Mouse (Mus musculus) limb, embryonic 14.5 days (tissue): ENCODE data around the gene Rrp12. TPM values are rescaled to one million over a fixed set of nuclear protein-coding genes. Genes with fewer than 3 reads are reported as not detected.

ENCODE experiments used
- ATAC-seq: fragments of 200-750 bp; cut with Nextera tagmentation; 2 replicates; pipeline ENCODE4 v1.8.0; 2017; ENCODE audit warnings: low read depth, moderate number of reproducible peaks, moderate TSS enrichment; ENCODE audit not compliant: low FRiP score
- DNase-seq: peaks from one replicate; pipeline ENCODE4 v3.0.0-alpha.2; 2015; ENCODE audit warnings: low spot score
- H3K27ac ChIP-seq: fragments of 300-500 bp; sonication (generic); replicated peaks from 2 replicates; pipeline ENCODE4 v1.5.1; 2014; ENCODE audit warnings: low read depth, mild to moderate bottlenecking, low read length, moderate library complexity, mixed read lengths
- H3K27me3 ChIP-seq: fragments of 300-500 bp; sonication (generic); 2 replicates; pipeline ENCODE4 v1.6.1; 2014; ENCODE audit warnings: low read length, mixed read lengths; ENCODE audit not compliant: control insufficient read depth, insufficient read depth
- H3K36me3 ChIP-seq: fragments of 300-500 bp; sonication (generic); 2 replicates; pipeline ENCODE4 v1.6.1; 2014; ENCODE audit warnings: mild to moderate bottlenecking, low read length, moderate library complexity, mixed read lengths; ENCODE audit not compliant: control insufficient read depth, insufficient read depth
- H3K4me1 ChIP-seq: fragments of 300-500 bp; sonication (generic); 2 replicates; pipeline ENCODE4 v1.6.1; 2014; ENCODE audit warnings: antibody characterized with exemption, low read length, mixed read lengths; ENCODE audit not compliant: control insufficient read depth, insufficient read depth
- H3K4me2 ChIP-seq: fragments of 300-500 bp; sonication (generic); replicated peaks from 2 replicates; pipeline ENCODE4 v1.6.1; 2014; ENCODE audit warnings: low read depth, mild to moderate bottlenecking, low read length, moderate library complexity; ENCODE audit not compliant: severe bottlenecking
- H3K4me3 ChIP-seq: fragments of 300-500 bp; sonication (generic); replicated peaks from 2 replicates; pipeline ENCODE4 v1.5.1; 2014; ENCODE audit warnings: low read length
- H3K9ac ChIP-seq: fragments of 300-500 bp; sonication (generic); 2 replicates; pipeline ENCODE4 v1.6.1; 2014; ENCODE audit warnings: mild to moderate bottlenecking, low read depth, low read length, moderate library complexity; ENCODE audit not compliant: severe bottlenecking
- H3K9me3 ChIP-seq: fragments of 300-500 bp; sonication (generic); 2 replicates; pipeline ENCODE4 v1.6.1; 2016; ENCODE audit warnings: low read length; ENCODE audit not compliant: control insufficient read depth
- POLR2A ChIP-seq: fragments of 200-500 bp; IDR thresholded peaks from 2 replicates; pipeline ENCODE4 v1.8.0; 2012; ENCODE audit warnings: inconsistent platforms, mild to moderate bottlenecking, moderate library complexity, borderline replicate concordance; ENCODE audit not compliant: insufficient read depth, insufficient read length; ENCODE audit errors: extremely low read depth
- WGBS: fragments of 180-500 bp; shearing (Covaris S2); extraction: QIAGEN DNeasy Blood & Tissue Kit; methylation state at CpG from one replicate; pipeline ENCODE4 v1.1.7; 2014; 5-methylcytosine and 5-hydroxymethylcytosine counted together
- polyA plus RNA-seq, 2 experiments: library from polyadenylated mRNA; depleted of rRNA in 1 of 2; stranded (reverse) in 1 of 2; unstranded in 1 of 2; fragments of >200 nt; fragmentation: Nextera tagmentation in 1 of 2; extraction: Ambion mirVana in 1 of 2; gene quantifications; 2 replicates each; pipeline versions ENCODE4 v1.2.1 to v1.2.3; 2012 to 2014

Gene Rrp12
- polyA plus RNA-seq, 2 experiments, result 13.2 to 13.9 TPM

DNA sequence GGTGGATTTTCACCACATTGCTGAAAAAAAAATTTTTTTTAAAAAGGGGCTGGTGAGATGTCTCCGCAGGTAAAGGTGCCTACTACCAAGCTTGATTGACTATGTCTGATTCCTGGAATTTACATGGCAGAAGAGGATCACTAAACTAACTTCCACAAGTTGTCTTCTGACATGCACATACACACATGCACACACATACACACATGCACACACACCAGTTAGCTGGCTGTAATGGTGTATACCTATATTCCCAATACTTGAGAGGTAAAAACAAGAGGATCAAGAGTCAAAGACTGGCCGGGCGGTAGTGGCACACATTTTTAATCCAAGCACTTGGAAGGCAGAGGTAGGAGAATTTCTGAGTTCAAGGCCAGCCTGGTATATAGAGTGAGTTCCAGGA is 56.3 kb downstream of the Rrp12 start:
- Histone ChIP-seq H3K9me3 (no peaks in the 10 kb centered on the region), H3K27ac (no peak overlapping the region), H3K27me3 (no peaks in the 10 kb centered on the region; the same call in 1 of the 2 replicates), H3K9ac (no peak overlapping the region), H3K4me2 (no peak overlapping the region), H3K4me1 (no peaks in the 10 kb centered on the region), H3K4me3 (no peak overlapping the region), H3K36me3 (no peaks in the 10 kb centered on the region)
- TF ChIP-seq POLR2A, result no peak
- ATAC-seq (no peak), DNase-seq (no peak)
- WGBS, result 95% methylated on average over 3 of the region's 3 CpGs

DNA sequence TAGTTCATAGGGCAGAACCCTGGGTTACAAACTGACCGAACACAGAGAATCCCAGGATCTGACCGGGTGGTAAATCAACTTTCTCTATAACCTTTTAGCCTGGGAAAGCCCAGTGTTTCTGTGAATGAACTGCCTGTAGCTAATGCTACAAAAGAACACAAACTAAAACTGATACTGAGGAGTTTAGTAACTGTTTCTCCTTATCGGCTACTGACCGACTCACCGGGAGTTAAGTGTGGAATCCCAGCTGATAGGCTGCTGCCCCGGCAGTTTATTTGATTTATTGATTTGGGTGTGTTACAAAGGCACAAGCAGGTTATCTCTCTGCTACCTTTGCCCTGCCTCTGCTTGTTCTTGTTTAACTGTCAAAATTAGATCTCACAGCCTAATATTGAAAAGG is 57.2 kb downstream of the Rrp12 start:
- H3K27ac ChIP-seq, result no peak overlapping the region
- DNase-seq (no peak), ATAC-seq (no peak)
- no peaks in the 10 kb centered on the region; the same call in 1 of the 2 replicates for H3K27me3 ChIP-seq
- no peak overlapping the region for H3K4me3 ChIP-seq
- no peaks in the 10 kb centered on the region for H3K4me1 ChIP-seq
- no peak for TF ChIP-seq POLR2A
- no peaks in the 10 kb centered on the region for H3K9me3 ChIP-seq
- WGBS, result 37% methylated on average over 6 of the region's 6 CpGs
- no peak overlapping the region for H3K4me2 ChIP-seq
- H3K9ac ChIP-seq, result no peak overlapping the region
- H3K36me3 ChIP-seq, result no peaks in the 10 kb centered on the region

DNA sequence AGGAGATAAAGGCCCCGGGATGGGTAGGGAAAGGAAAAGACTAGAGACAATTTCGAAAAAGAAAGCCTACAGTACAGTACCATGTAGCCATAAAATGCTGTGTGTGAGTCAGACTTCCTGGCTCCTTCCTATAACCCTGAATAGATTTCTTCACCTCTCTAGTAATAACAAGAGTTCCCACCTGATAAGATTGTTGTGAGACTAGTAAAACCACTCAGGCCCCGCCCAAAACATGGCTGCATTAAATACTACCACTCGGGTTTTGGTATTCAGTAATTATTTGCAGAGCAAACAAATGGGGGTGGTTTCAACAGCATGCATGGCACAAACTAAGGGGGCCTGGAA is 58.1 kb downstream of the Rrp12 start:
- no peak for ATAC-seq

DNA sequence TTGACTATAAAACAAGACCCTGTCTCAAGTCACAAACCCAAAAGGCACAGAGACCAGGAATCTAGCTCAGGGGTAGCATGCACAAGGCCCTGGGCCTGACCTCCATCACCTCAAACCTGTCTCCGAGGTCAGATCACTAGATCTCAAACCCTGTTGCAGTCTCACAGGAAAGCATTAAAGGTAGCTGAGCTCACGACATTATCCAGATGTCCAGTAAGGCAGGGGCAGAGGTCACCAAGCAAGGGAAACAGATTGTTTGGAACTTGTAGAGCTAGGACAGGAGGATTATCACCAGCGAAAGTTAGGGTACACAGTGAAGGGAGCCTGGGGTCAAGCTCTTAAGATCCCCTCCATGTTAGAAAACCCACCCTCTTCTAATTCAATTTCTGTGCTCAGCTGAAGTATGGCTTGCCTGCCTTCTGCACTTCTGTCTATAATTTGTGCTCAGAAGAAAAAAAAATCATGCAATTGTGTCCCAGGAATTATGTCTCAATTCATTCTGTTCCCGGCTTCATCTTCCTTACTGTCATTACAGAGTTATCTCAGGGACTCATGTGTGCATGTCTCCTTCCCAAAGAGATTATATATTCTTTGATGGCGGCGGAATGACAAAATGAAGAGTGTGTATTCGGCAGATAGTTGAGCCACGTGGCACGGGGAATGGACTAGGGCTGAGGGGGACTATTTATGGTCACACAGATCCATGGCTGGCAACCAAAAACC is 58.6 kb downstream of the Rrp12 start:
- Histone ChIP-seq H3K27ac (no peak overlapping the region), H3K4me3 (no peak overlapping the region), H3K9me3 (no peaks in the 10 kb centered on the region), H3K4me1 (no peaks in the 10 kb centered on the region), H3K27me3 (peaks cover 6% of the 10 kb centered on the region), H3K36me3 (no peaks in the 10 kb centered on the region), H3K4me2 (no peak overlapping the region), H3K9ac (no peak overlapping the region)
- 56% methylated on average over 9 of the region's 9 CpGs for WGBS
- no peak for TF ChIP-seq POLR2A
- no peak for DNase-seq
- no peak for ATAC-seq

More for the DNA sequence above, 58.1 kb downstream of the Rrp12 start:
- no peak for TF ChIP-seq POLR2A
- DNase-seq, result no peak
- H3K27me3 ChIP-seq, result peaks cover under 1% of the 10 kb centered on the region; the same call in 1 of the 2 replicates
- 49% methylated on average over 4 of the region's 4 CpGs for WGBS
- H3K4me3 ChIP-seq, result no peak overlapping the region
- no peak overlapping the region for H3K27ac ChIP-seq
- no peaks in the 10 kb centered on the region for H3K4me1 ChIP-seq
- H3K9ac ChIP-seq, result no peak overlapping the region
- H3K9me3 ChIP-seq, result no peaks in the 10 kb centered on the region
- H3K4me2 ChIP-seq, result no peak overlapping the region
- no peaks in the 10 kb centered on the region for H3K36me3 ChIP-seq

DNA sequence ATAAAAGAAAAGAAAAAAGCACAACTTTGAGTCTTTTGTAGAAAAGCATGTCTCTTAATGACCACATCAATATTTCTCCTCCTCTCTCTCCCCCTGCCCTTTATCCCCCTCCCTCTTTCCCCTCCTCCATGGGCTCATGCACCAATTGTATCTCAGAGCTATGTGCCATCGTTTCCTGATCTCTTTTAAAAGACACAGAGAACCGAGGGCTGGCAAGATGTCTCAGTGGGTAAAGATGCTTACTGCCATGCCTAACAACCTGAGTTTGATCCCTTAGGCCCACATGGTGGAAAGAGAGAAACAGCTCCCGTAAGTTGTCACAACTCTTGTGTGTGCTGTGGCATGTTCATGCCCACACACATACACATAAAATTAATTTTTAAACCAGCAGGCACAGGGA is 59.3 kb downstream of the Rrp12 start:
- WGBS, result 43% methylated on average over 3 of the region's 3 CpGs
- H3K36me3 ChIP-seq, result no peaks in the 10 kb centered on the region
- no peaks in the 10 kb centered on the region for H3K9me3 ChIP-seq
- no peak overlapping the region for H3K4me3 ChIP-seq
- no peak for TF ChIP-seq POLR2A
- H3K27ac ChIP-seq, result no peak overlapping the region
- ATAC-seq (no peak), DNase-seq (no peak)
- 0 out of 2 replicates have a peak, but pooled peaks cover 3% of the 10 kb centered on the region for H3K4me1 ChIP-seq
- no peak overlapping the region for H3K4me2 ChIP-seq
- no peak overlapping the region for H3K9ac ChIP-seq
- peaks cover 12% of the 10 kb centered on the region for H3K27me3 ChIP-seq
